Comparison of ENCODE assay signal across 8 mouse cellular contexts in genomic region chr10:94919552-94919951, GRCm38 (mm10). TPM values are rescaled to one million over a fixed set of nuclear protein-coding genes. Genes with fewer than 3 reads are reported as not detected.
DNase-seq lines count a peak whose midpoint lies in the region; ATAC-seq and TF ChIP-seq lines count a peak whose summit lies in the region.

No protein-coding gene starts in this region.

- intact Hi-C loops in heart, postnatal 10 days (cut with DNase I) = no loop called here

- peak; percentile 59 to 64 for DNase-seq in adrenal gland, adult (ENCODE audit: inconsistent age in 2 of 2, low spot score in 1 of 2)
- DNase-seq in adrenal gland, postnatal 4 days (ENCODE audit: low spot score in 2 of 2) = no peak
- DNase-seq in A20 (ENCODE audit: low read depth, low spot score) = peak; percentile 75
- peak; percentile 73 for DNase-seq in cerebellum, adult 9-10 months
- peak; percentile 43 to 63 for DNase-seq in heart, postnatal 10 days
- peak; percentile 80 for DNase-seq in lung, postnatal 0 days (ENCODE audit: low spot score)
- peak; percentile 23 for DNase-seq in stomach, postnatal 0 days (ENCODE audit: low spot score)
- no peak for DNase-seq in urinary bladder, postnatal 4 days (ENCODE audit: low spot score in 2 of 2)

- no peak overlapping the region for H3K9ac ChIP-seq in lung, postnatal 0 days (replicated peaks; ENCODE audit: low read depth)
- H3K9ac ChIP-seq in stomach, postnatal 0 days (ENCODE audit: low read length) = no peak overlapping the region

- WGBS in lung, postnatal 0 days = 59% methylated on average over 12 of the region's 12 CpGs
- WGBS in stomach, postnatal 0 days = 47% methylated on average over 12 of the region's 12 CpGs

- peak; percentile 63 for ATAC-seq in lung, postnatal 0 days
- no peak for ATAC-seq in stomach, postnatal 0 days (ENCODE audit: low FRiP score, low TSS enrichment)

- 0 out of 2 replicates have a peak overlapping the region, but pooled peaks have one; percentile 26 for H3K27ac ChIP-seq in lung, postnatal 0 days (ENCODE audit: low read length)
- no peak overlapping the region for H3K27ac ChIP-seq in stomach, postnatal 0 days (replicated peaks)

- TF ChIP-seq CTCF in lung, postnatal 0 days (IDR thresholded peaks at IDR 0.05) = no peak
- TF ChIP-seq CTCF in stomach, postnatal 0 days (IDR thresholded peaks at IDR 0.05; ENCODE audit: low read depth) = no peak

- no peaks in the 10 kb centered on the region for H3K27me3 ChIP-seq in lung, postnatal 0 days (replicated peaks; ENCODE audit: insufficient read depth, low read length)
- H3K27me3 ChIP-seq in stomach, postnatal 0 days (ENCODE audit: control insufficient read depth, insufficient read depth, low read length) = no peaks in the 10 kb centered on the region

- no peak for TF ChIP-seq EP300 in lung, postnatal 0 days (IDR thresholded peaks at IDR 0.05)
- TF ChIP-seq EP300 in stomach, postnatal 0 days (optimal IDR thresholded peaks at IDR 0.05) = no peak

- no peak overlapping the region for H3K4me3 ChIP-seq in lung, postnatal 0 days (ENCODE audit: low read depth, low read length)
- H3K4me3 ChIP-seq in stomach, postnatal 0 days (ENCODE audit: low read depth, low read length) = no peak overlapping the region

- no peaks in the 10 kb centered on the region for H3K9me3 ChIP-seq in lung, postnatal 0 days (ENCODE audit: low read length)
- H3K9me3 ChIP-seq in stomach, postnatal 0 days (ENCODE audit: control insufficient read depth, low read length) = no peaks in the 10 kb centered on the region

- 0 out of 2 replicates have a peak, but pooled peaks cover 6% of the 10 kb centered on the region for H3K4me1 ChIP-seq in lung, postnatal 0 days (ENCODE audit: insufficient read depth, low read depth, low read length)
- no peaks in the 10 kb centered on the region for H3K4me1 ChIP-seq in stomach, postnatal 0 days (replicated peaks; ENCODE audit: control insufficient read depth, insufficient read depth)

- H3K4me2 ChIP-seq in lung, postnatal 0 days (replicated peaks; ENCODE audit: low read depth, low read length) = no peak overlapping the region
- no peak overlapping the region for H3K4me2 ChIP-seq in stomach, postnatal 0 days (replicated peaks; ENCODE audit: low read depth)

- no peaks in the 10 kb centered on the region for H3K36me3 ChIP-seq in lung, postnatal 0 days (ENCODE audit: insufficient read depth, low read length)
- no peaks in the 10 kb centered on the region for H3K36me3 ChIP-seq in stomach, postnatal 0 days (ENCODE audit: control insufficient read depth, insufficient read depth, low read length)

RNA-seq across cellular contexts. Expression of gene Plxnc1, which starts 25.1 kb away (rescaled TPM):
- total RNA-seq in adrenal gland, postnatal 4 days (2021) = 1 to 10 TPM; 5.2 to 7.4 TPM
- 1 to 10 TPM; 5.2 to 5.6 TPM for total RNA-seq in heart, postnatal 10 days (2021)
- polyA plus RNA-seq in lung, postnatal 0 days (2015; fragmentation: Nextera tagmentation; extraction: Ambion mirVana) = 3.2 and 4.2 TPM in 2 replicates
- 0.67 and 1.0 TPM in 2 replicates for polyA plus RNA-seq in stomach, postnatal 0 days (2015; fragmentation: Nextera tagmentation; extraction: Ambion mirVana)

Comparison
In these comparisons a context has a peak if more than half of its experiments do, and no peak if none do; other contexts are left out.
1. DNase-seq: peak in adrenal gland, adult (2 of 2), A20 (single experiment), cerebellum, adult 9-10 months (single experiment), heart, postnatal 10 days (2 of 2), lung, postnatal 0 days (single experiment) and stomach, postnatal 0 days (single experiment); none in adrenal gland, postnatal 4 days (0 of 2) and urinary bladder, postnatal 4 days (0 of 2).